In the genomic region with DNA sequence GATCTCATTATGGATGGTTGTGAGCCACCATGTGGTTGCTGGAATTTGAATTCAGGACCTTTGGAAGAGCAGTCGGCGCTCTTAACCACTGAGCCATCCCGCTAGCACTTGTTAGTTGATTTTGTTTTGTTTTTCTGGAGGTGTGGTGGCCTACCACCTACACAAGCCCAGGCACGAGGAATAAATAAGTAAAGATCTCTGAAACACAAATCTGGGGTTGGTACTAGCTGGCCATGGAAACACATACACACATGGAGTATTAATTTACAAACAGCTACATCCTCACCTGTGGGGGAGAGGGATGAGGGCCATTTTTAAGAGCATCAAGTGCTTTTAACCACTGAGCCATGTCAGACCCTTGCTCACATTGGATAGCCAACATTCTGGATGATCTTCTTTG, we compare ENCODE assay signal across 8 mouse cellular contexts. TPM values are rescaled to one million over a fixed set of nuclear protein-coding genes. Genes with fewer than 3 reads are reported as not detected.
A peak's percentile ranks its signal among the peaks of the same experiment; 100 is the strongest.
DNase-seq lines count a peak whose midpoint lies in the region; ATAC-seq and TF ChIP-seq lines count a peak whose summit lies in the region.
"Not testable (repeated sequence)": the region's sequence is repeated elsewhere in the genome, so short reads cannot be mapped to it uniquely, and the experiment has no call there.

No protein-coding gene starts in this region.

- H3K27me3 ChIP-seq in embryonic facial prominence, embryonic 13.5 days; heart, embryonic 13.5 days (replicated peaks); intestine, embryonic 16.5 days (replicated peaks; ENCODE audit: control insufficient read depth, insufficient read depth, low read length); liver, embryonic 12.5 days (replicated peaks); midbrain, embryonic 11.5 days (ENCODE audit: control insufficient read depth, insufficient read depth, low read length); stomach, embryonic 16.5 days (ENCODE audit: control insufficient read depth, insufficient read depth, low read length): not testable (repeated sequence)

- WGBS in embryonic facial prominence, embryonic 13.5 days: 79% methylated on average over 4 of the region's 4 CpGs
- 67% methylated on average over 4 of the region's 4 CpGs for WGBS in heart, embryonic 13.5 days
- WGBS in intestine, embryonic 16.5 days: 74% methylated on average over 4 of the region's 4 CpGs
- WGBS in liver, embryonic 12.5 days (ENCODE audit: insufficient replicate concordance): 52% methylated on average over 4 of the region's 4 CpGs
- WGBS in midbrain, embryonic 11.5 days: 78% methylated on average over 4 of the region's 4 CpGs
- 74% methylated on average over 4 of the region's 4 CpGs for WGBS in stomach, embryonic 16.5 days

- TF ChIP-seq CTCF in brain, embryonic 14.5 days (IDR thresholded peaks at IDR 0.05; ENCODE audit: borderline replicate concordance, extremely low read depth, insufficient read depth, insufficient read length): not testable (repeated sequence)

- DNase-seq in ES-CJ7 (ENCODE audit: low read depth, low spot score): peak; percentile 75
- peak; percentile 55 for DNase-seq in brain, embryonic 14.5 days (ENCODE audit: low read depth)
- peak; percentile 93 for DNase-seq in midbrain, embryonic 11.5 days (ENCODE audit: low spot score, missing footprints)

- not testable (repeated sequence) for H3K36me3 ChIP-seq in embryonic facial prominence, embryonic 13.5 days; heart, embryonic 13.5 days; intestine, embryonic 16.5 days (ENCODE audit: control insufficient read depth, insufficient read depth, low read length); liver, embryonic 12.5 days; midbrain, embryonic 11.5 days (ENCODE audit: control insufficient read depth, insufficient read depth, low read length); stomach, embryonic 16.5 days (ENCODE audit: control insufficient read depth, insufficient read depth, low read length)

- TF ChIP-seq POLR2A in brain, embryonic 14.5 days (IDR thresholded peaks at IDR 0.05; ENCODE audit: borderline replicate concordance, extremely low read depth, insufficient read depth, insufficient read length, poor library complexity, severe bottlenecking): not testable (repeated sequence)

- not testable (repeated sequence) for H3K4me1 ChIP-seq in embryonic facial prominence, embryonic 13.5 days; heart, embryonic 13.5 days; intestine, embryonic 16.5 days (ENCODE audit: control insufficient read depth, insufficient read depth, low read length); liver, embryonic 12.5 days; midbrain, embryonic 11.5 days (ENCODE audit: control insufficient read depth, insufficient read depth, low read length); stomach, embryonic 16.5 days (ENCODE audit: control insufficient read depth, insufficient read depth, low read length)

- not testable (repeated sequence) for H3K9me3 ChIP-seq in embryonic facial prominence, embryonic 13.5 days; heart, embryonic 13.5 days; intestine, embryonic 16.5 days (ENCODE audit: control insufficient read depth, low read length); liver, embryonic 12.5 days (replicated peaks); midbrain, embryonic 11.5 days (ENCODE audit: control insufficient read depth, low read length); stomach, embryonic 16.5 days (replicated peaks; ENCODE audit: control insufficient read depth, low read length)

- peak; percentile 81; the same call in 1 of the 2 replicates for ATAC-seq in embryonic facial prominence, embryonic 13.5 days (ENCODE audit: insufficient number of reproducible peaks, insufficient read depth, low FRiP score, low TSS enrichment, low read depth)
- ATAC-seq in heart, embryonic 13.5 days (ENCODE audit: extremely low read depth, insufficient number of reproducible peaks, low FRiP score, low TSS enrichment): peak; percentile 76
- ATAC-seq in intestine, embryonic 16.5 days: peak; percentile 58; the same call in 1 of the 2 replicates
- peak; percentile 60; the same call in 1 of the 2 replicates for ATAC-seq in liver, embryonic 12.5 days
- peak; percentile 61; the same call in 1 of the 2 replicates for ATAC-seq in midbrain, embryonic 11.5 days (ENCODE audit: low FRiP score)
- ATAC-seq in stomach, embryonic 16.5 days (ENCODE audit: insufficient read depth, low FRiP score): peak; percentile 81

- H3K9ac ChIP-seq in embryonic facial prominence, embryonic 13.5 days; heart, embryonic 13.5 days; intestine, embryonic 16.5 days (ENCODE audit: low read depth, low read length); liver, embryonic 12.5 days; midbrain, embryonic 11.5 days (ENCODE audit: low read length); stomach, embryonic 16.5 days (ENCODE audit: low read length): not testable (repeated sequence)

- H3K27ac ChIP-seq in embryonic facial prominence, embryonic 13.5 days; heart, embryonic 13.5 days (replicated peaks); intestine, embryonic 16.5 days (ENCODE audit: low read length); liver, embryonic 12.5 days; midbrain, embryonic 11.5 days (ENCODE audit: low read depth, low read length); stomach, embryonic 16.5 days (ENCODE audit: low read length): not testable (repeated sequence)

- H3K4me2 ChIP-seq in embryonic facial prominence, embryonic 13.5 days; heart, embryonic 13.5 days; intestine, embryonic 16.5 days (ENCODE audit: low read depth, low read length); liver, embryonic 12.5 days; midbrain, embryonic 11.5 days; stomach, embryonic 16.5 days (ENCODE audit: low read depth, low read length): not testable (repeated sequence)

- H3K4me3 ChIP-seq in embryonic facial prominence, embryonic 13.5 days; heart, embryonic 13.5 days; intestine, embryonic 16.5 days (ENCODE audit: low read length); liver, embryonic 12.5 days; midbrain, embryonic 11.5 days (ENCODE audit: low read depth, low read length); stomach, embryonic 16.5 days (replicated peaks; ENCODE audit: low read length): not testable (repeated sequence)

RNA-seq across cellular contexts. Expression of gene Zfp746, which starts 34.7 kb away (rescaled TPM):
- 38.8 and 40.9 TPM in 2 replicates for polyA plus RNA-seq in brain, embryonic 14.5 days (2012; rRNA removed)
- 23.5 and 27.1 TPM in 2 replicates for polyA plus RNA-seq in embryonic facial prominence, embryonic 13.5 days (2015; fragmentation: Nextera tagmentation; extraction: Ambion mirVana)
- polyA plus RNA-seq in heart, embryonic 13.5 days (2015; fragmentation: Nextera tagmentation; extraction: Ambion mirVana): 8.2 and 8.3 TPM in 2 replicates
- polyA plus RNA-seq in intestine, embryonic 16.5 days (2015; fragmentation: Nextera tagmentation; extraction: Ambion mirVana): 3.8 and 5.9 TPM in 2 replicates
- 10.4 and 10.5 TPM in 2 replicates for polyA plus RNA-seq in liver, embryonic 12.5 days (2016; fragmentation: Nextera tagmentation; extraction: Ambion mirVana)
- 20.0 and 21.1 TPM in 2 replicates for polyA plus RNA-seq in midbrain, embryonic 11.5 days (2014; fragmentation: Nextera tagmentation; extraction: Ambion mirVana)
- polyA plus RNA-seq in stomach, embryonic 16.5 days (2015; fragmentation: Nextera tagmentation; extraction: Ambion mirVana): 5.8 and 6.0 TPM in 2 replicates
